Mouse (Mus musculus) brain, adult 2 months (tissue): ENCODE measurements at regions not wholly inside any gene's neighbourhood (a gene's known extent, or its start where the extent isn't known, plus 50 kb on each side); places are given as distances from the start of the nearest gene placed in this dataset.
A peak's percentile ranks its signal among the peaks of the same experiment; 100 is the strongest.

Experiments
- DNase-seq: peaks from one replicate; pipeline ENCODE4 v3.0.0; 2011; ENCODE audit warnings: low read depth, low spot score

DNA sequence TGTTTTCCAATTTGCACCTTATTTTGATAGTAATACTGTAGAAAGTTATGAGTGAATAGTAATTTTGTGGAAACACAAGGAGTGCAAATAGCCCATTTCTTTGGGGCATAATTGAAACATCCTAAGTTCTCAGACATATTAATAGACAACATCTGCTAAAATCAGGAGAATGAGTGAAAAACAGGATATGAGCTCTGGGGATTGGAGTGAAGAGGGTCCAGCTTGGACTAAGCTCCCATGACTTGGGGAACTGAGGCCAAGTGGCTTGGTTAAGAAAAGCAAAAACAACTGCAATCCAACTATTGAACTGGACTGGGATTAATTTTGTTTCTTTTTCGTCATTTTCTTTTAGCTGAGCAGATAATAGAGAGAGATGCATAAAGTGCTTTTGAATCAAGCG is 240.7 kb downstream of the Slc30a10 start:
- no peak for DNase-seq

DNA sequence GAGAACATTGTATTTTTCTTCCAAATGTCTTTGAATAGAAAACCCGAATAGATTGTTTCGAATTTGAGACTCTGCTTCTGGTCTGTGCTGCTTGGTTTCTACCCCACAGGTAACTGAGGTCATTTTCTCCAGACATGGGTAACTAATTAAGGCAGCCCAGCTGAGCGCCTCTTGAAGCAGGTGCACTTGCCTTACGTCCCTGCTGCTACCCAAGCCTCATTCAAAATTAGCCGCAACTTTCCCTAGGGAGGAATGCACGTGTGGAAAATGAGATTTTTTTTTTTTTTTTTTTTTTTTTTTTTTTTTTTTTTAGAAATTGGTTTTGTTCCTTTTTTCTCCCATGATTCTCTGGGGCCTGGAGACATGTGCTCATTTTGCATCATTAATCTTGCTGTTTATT is 245.1 kb downstream of the Slc30a10 start:
- DNase-seq, result no peak

DNA sequence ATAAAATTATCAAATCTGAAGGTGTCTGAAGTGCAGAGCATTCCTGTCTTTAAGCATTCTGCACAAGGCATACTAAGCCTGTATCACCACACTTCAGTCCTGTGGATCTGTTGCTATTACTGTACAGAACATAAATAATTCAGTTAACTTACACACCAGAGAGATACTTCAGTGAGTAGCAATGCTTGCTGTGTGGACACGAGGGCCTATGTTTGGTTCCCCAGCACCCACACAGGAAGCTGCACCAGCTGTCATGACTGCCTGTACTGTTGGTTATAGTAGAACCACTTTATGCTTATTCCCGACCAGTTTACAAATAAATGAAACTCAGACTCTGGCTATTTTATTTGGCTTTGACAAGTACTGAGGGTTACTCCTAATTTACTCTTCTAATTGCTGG is 271.7 kb downstream of the Slc30a10 start:
- peak; percentile 56 for DNase-seq

DNA sequence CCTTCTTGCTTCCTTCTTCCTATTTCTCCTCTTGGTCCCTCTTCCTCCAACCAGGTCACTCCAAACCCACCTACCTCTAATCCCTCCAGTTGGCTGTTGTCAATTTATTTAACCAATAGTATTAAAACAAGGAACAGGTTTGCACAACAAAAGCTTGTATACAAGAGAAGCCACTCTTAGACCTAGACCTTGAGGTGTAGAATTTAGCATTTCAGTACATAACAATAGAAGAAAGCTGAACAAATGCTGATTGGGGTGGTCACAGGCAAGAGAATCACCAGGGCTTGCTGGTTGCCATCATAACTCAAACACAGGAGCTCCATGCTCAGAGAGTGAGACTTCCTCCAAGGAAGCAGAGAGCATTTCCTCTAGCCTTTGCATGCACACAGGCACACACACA is 272.2 kb downstream of the Slc30a10 start:
- DNase-seq, result no peak

DNA sequence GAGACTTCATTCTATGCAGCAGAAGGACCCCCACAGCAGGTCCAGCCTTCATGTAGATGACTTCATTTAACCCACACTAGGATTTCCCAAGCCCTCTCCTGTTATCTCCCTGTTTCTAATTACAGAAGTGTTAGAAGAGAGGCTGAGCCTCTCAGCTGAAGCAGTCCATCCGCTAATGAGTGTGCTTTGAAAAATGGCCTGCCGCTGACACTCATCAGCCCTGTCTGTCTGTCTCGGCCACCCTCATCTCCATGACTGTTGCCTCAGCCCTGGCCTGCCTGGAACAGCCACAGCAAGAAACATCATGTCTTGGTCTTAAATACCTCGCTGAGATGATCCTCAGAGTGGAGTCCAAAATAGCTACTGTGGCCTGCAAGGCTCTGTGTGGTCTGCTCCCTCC is 273.1 kb downstream of the Slc30a10 start:
- DNase-seq, result no peak

DNA sequence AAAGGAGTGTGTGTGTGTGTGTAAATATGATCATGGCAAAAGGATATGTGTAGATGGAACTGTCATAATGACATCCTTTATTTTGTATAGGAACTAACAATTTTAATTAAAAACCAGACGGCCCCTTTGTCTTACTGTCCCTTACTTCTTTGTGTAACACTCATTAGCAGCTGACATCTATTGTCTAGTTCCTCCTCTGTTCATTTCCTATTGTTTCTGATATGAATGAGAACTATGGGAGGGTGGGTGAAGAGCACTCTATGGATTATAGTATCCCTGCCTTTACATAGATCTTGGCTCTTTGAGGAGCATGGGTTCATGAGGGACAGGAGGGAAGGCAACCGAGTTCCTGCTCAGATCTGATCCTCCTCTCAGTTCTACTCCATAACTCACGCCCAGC is 273.8 kb downstream of the Slc30a10 start:
- DNase-seq, result no peak

DNA sequence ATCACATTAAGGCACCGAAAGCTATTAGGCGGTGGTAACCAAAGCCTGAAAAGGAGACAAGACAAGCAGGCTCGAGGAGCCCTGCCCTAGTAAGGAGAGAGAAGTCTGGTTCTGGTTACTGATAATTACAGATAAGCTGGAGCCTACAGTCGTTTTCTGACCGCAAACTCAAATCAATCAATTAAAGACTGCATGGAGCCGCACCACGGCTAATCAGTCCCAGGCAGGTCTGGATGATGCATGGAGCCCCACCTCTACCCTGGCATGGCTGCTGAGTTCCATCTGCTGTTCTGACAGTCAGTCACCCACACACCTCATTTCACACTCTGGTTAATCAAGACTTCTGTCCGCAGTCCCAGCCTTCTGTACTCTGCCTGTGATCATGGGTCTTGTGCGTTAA is 276.4 kb downstream of the Slc30a10 start:
- DNase-seq, result peak; percentile 4

DNA sequence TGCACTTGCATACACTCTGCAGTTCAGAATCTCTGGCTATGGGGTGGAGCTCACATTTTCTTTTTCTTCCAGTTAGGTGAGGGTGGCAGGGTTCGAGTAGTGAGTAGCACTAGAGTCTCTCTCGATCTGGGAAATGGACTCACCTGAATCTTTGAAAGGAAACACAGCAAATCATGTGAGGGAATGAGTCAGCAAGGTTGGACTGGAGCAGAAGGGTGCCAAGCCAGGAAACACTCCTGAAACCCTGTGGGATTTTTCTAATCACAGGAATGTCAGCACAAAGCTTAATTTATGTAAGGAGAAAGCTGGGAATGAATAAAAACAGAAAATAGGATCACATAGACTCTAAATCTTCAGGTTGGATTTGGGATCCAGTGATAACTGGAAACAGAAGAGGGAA is 282.1 kb downstream of the Slc30a10 start:
- DNase-seq, result no peak

DNA sequence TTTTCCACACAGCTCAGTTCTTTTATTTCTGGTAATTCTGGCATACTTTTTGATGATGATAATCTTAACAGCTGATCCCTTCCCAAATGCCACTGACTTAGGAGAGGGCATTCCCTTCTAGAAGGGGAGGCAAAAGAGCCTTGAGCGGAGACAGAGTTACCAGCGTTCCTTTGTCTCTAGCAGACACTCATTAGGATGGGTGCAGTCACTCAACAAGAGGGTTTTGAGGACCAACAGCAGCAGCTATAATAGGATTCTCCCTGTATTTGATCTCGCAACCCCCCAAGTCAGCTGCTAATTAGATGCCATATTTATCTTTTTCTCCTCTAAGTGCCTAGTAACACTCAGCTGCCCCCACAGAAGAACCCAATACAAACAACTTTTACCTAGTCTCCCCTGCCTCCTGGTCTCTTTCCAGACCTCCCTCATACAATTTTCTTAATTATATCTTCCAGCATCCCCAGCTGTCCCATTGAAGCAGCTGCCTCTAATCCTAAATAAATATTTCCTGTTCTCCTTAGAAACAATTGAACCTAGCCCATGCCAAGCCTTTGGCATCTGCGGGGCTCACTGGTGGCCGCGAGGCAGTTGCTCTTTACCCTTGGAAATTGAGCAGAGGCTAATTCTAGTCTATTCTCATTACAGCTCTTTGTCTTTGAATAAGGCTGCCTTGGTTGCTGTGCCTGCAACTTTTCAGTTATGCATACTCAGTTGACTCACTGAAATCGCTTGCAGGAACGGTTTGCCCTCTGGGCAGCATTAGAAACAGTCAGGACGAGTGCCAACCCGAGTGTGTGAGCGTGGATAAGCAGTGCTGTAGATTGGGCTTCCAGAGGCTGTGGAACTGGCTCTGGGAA is 286.6 kb downstream of the Slc30a10 start:
- peak; percentile 45 for DNase-seq

DNA sequence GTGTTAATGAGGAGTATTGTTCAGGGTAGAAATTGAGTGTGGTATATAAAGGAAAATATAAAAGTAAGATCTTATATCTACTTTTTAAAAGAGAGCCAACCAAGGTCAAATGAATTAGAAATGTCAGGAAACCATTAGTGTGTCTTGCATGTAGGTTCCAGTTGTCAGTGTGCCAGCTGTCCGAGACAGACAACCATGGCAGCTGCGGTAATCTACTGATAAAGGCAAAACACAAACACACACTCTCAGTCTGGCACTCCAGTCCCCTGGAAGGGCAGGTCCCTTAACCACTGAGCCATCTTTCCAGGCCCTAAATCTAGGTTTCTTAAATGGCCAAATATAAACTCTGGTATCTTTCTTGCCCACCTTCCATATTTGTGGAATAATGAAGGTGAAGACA is 294.6 kb downstream of the Slc30a10 start:
- DNase-seq, result no peak

DNA sequence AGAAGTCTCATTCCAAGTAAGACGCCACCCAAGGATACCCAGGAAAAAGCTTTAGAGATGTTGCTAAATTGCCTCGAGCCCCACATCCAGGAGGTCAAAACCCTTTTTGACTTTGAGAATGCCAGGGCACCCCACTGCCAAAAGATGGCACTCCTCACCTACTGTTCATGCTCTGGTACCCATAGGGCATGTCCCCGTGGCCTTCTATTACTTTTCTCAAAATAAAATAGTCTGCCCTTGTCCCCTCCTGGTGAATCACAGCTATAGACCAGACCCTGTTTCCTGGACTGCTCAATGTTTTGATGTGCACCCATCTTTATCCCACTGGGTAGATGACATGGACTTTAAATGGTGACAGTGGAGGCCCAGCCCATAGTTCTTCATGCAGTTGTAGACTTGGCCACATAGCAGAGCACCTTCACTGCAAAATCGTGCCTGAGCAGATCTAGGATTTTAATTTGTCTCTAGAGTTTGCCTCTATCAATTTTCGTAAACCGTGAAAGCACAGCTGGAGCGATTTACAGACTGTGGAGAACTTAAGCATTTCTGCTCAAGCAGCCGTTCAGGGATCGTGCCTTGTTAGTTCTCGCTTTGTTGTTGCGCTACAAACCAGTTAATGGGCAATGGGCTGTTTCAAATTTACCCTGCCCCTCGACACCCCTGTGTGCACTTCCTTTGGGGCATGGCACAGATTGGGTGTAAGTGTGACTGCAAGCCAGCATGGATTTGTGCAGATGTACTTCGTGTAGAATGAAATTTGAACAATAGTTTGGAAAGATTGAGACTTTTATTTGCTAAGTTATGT is 300.0 kb downstream of the Slc30a10 start:
- DNase-seq, result no peak

DNA sequence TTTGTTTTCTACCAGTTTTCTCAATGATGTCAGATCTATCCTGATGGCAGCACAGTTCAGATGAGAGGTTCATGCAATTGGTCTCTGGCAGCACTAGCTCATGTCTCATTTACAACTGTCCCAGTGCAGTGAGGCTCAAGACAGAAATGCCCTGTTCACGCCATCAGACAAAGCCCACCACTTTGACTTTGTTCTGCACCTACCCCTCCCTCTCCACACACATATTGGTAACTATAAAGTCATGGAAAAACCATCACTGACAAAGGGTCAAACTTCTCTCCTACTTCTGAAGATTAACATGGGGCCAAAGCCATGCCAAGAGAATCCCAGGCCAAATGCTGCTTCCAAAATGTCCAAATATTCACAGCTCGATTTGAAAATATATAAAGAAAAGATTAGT is 302.7 kb downstream of the Slc30a10 start:
- DNase-seq, result no peak

DNA sequence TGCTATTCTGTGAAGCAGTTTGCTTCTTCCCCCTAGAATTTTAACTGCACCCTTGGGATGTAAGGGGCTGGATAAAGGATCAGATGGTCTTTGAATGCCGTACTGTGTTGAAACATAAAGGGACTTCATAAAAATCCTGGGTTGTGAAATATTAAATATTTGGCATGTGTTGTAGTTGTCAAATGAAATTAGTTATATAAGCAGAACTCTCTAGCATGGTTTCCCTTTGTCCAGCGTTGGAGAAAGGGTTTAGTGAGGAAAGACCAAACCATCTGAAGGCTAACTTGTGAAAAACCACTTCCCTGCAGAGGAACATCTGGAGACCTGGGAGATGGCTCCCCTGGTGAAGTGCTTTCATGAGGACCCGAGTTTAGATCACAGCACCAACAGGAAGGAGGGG is 319.6 kb downstream of the Slc30a10 start:
- DNase-seq, result no peak

DNA sequence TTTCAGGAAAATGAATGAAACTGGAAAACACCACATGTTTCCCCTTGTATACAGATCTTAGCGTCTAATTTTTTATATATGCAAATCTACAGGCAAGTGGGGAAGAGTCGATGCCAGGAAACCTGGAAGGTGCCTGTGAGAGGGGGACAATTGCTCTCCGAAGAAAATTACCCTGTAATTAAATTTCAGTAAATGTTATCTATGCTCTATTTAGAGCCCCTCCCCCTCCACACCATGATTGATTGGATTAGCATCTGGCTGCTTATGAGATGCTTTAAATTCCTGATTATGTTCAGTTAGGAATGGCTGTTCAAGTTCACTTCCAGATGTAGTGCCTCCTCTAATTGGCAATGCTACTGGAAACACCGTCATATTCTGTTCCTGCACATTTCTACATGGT is 325.0 kb downstream of the Slc30a10 start:
- DNase-seq, result no peak

DNA sequence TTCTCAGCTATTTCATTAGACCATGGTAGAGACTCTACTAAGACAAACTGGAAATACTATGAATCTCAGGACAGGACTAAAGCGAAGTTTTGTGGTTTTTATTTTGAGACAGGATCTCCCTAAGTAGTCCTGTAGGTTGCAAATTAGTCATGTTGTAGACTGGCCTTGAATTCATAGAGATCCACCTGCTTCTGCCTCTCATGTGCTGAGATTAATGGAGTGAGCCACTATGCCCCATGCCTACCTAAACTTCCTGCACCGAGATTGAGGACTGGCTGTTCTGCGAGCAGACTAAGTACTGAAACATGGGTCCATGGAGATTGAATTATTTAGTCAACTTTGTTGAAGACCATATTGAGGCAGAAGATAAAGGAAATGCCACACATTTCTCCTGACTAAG is 315.0 kb downstream of the Lyplal1 start:
- DNase-seq, result no peak

DNA sequence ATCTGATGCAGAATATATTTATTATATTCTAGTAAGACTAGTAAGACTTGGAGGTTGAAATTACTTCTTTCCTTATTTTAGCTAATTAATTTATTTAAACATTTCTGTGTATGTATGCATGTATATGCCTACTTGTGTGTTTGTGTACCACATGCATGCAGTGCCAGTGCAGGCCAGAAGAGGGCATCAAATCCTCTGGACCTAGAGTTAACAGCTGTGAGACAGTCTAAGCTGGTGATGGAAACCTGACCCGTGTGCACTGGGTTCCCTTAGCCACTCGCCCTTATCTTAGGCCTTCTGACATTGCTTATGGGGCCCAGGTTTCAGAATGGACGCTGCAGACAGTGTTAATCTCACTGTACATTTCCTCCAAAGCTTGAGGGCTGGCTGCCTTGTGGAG is 302.2 kb downstream of the Lyplal1 start:
- no peak for DNase-seq

DNA sequence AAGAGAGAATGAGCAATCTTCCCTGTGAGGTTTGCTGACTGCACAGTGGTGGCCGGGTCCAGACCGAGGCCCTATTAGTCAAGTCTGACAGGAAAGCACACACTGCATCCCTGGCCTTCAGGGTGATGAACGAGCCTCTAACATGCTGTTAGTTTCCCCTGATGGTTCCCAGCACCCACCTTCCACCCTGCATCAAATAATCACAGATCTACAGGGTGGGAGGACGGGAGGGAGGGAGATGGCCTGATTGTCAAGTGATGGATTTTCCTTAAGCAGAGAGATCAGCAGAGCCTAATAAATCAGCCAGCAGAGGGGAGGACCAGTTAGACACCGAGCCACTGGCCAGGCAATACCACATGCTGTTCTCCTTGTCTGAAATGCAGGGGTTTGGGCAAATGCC is 298.1 kb downstream of the Lyplal1 start:
- DNase-seq, result no peak

DNA sequence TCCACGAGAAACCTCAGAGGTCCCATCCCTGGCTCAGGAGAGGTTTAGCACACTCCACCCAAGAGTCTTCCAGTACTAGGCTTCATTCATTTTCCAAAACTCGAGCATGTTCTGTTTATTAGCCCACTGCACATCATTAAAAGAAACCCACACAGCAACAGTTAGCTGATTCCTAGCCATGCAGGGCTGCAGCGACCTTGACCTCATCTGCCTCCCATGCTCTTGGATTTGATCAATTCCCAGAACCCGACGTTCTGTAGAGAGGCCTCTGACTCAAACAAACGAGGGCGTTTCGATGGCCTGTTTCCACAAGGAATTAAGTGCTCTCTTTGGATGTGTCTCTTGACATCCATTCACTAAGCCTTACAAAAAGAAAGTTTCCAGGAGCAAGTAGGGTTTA is 294.9 kb downstream of the Lyplal1 start:
- no peak for DNase-seq

DNA sequence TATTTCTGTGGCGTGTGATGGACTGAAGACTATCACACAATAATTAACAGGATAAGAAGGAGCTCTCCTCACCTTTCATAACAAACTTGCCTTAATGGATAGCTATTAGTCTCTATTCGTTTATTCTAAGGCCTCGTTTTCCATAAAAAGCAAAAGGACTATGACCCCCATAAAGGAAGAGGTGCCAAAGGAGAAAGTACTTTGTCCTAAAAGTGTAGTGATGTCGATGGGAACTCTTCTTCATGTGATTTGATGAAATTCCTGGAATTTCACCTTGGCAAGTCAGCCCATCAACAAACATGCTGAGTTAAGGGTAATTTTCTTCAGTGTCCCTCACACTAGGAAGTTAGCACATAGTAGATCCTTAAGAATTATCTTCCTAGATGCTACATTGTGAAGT is 293.9 kb downstream of the Lyplal1 start:
- DNase-seq, result no peak

DNA sequence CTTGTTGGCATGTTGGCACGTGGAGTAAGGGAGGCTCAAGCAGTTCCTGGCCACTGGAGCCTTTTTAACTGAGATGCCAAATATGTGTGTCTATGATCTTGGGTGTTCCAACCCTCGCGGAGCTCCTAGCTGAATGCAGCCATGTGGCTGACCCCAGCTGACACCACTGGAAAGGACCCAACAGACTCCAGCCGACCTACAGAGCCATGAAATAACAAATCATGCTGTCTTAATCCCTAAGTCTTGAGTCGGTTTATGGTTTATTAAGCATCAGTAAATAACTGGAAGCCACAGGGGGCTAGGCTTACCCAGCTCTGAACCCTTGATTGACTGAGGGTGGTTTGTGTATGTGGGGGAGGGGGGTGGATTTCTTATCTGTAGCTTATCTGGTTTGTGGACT is 293.2 kb downstream of the Lyplal1 start:
- no peak for DNase-seq

DNA sequence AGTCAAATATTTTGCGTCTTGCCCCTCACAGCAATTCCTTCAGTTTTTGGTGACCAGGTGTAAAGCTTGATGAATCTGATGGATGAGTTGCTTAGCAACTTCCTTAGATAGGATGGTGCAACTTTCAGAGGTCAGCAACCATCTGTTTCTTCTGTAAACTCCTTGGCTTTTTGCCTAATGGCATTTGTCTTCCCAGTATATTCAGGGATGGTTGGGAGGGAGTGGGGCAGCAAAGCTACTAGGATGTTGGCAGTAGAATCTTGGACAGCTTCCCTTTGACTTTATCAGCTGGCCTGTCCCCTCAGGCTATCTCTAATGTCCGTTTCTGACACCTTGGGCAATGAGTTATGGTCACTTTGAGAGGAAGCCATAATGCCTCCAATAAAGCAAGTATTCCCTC is 289.1 kb downstream of the Lyplal1 start:
- no peak for DNase-seq

DNA sequence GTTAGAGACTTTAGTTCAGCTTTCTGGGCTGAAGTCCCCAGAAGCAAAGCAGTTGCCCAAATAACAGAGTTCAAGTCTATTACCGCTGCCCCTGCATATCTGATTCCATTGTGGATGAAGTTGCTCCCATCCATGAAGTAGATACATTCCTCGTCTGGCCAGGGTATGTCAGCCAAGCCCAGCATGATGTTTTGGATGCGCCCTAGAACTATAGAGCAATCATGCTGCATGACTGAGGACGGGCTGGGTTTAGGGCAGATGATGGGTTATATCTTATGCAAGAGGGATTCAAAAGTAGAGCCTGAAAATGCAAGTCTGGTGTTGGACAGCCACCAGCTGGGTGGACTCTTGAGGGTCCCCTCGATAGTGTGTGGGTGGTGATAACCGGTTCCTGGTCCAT is 288.6 kb downstream of the Lyplal1 start:
- no peak for DNase-seq

DNA sequence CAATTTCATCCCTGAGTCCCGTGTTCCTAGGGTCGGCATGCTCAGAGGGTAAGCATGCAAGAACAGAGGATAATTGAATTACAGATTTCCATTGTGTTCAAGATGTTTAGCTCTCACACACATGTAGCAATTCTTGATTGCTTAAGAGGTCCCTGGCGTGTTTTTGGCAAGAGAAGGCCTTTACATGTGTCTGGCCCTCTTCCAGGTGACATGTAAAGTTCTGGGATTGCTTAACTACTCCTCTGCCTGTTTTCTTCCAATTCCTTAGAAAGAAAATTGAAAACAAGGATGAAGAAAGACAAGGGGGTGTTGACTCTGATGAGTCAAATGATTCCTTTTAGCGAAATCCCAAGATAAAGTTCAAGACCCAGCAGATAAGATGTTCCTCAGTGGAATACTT is 285.1 kb downstream of the Lyplal1 start:
- DNase-seq, result no peak
